Mouse (Mus musculus) NIH3T3 (cell line): Measurements from ENCODE around the gene Olfr54.
"Not testable (repeated sequence)": the region's sequence is repeated elsewhere in the genome, so short reads cannot be mapped to it uniquely, and the experiment has no call there.

Experiments
- DNase-seq: peaks from one replicate; pipeline ENCODE4 v3.0.0-alpha.2; 2012; ENCODE audit warnings: low read depth

Gene Olfr54

GRCm38 (mm10) chr11:51013936-51014335 is at the start of gene Olfr54:
Gene Olfr54, plus strand, starts transcription at chr11:51014236.
- DNase-seq = no peak

- no peak for DNase-seq
Observed at GRCm38 (mm10) chr11:50964886-50965285, 49.1 kb upstream of the Olfr54 start.

GRCm38 (mm10) chr11:50966230-50966629 is 47.8 kb upstream of the Olfr54 start, which contains the start of gene Olfr1378:
Gene Olfr1378, plus strand, starts transcription at chr11:50966530.
- DNase-seq = no peak

GRCm38 (mm10) chr11:50977216-50977615 is 36.8 kb upstream of the Olfr54 start:
- DNase-seq = peak; percentile 37

GRCm38 (mm10) chr11:50981667-50982066 is 32.4 kb upstream of the Olfr54 start, which contains the start of gene Olfr1377:
Gene Olfr1377, plus strand, starts transcription at chr11:50981967.
- DNase-seq = no peak

GRCm38 (mm10) chr11:51003296-51003695 is 10.7 kb upstream of the Olfr54 start, which contains the start of gene Olfr51:
Gene Olfr51, plus strand, starts transcription at chr11:51003596.
- DNase-seq = no peak

- DNase-seq = no peak
Observed at GRCm38 (mm10) chr11:51011821-51012220, 2.2 kb upstream of the Olfr54 start.

GRCm38 (mm10) chr11:51016341-51016740 is 2.3 kb downstream of the Olfr54 start:
- no peak for DNase-seq

GRCm38 (mm10) chr11:51026811-51027210 is 12.8 kb downstream of the Olfr54 start:
- not testable (repeated sequence) for DNase-seq

GRCm38 (mm10) chr11:51029381-51029780 is 15.3 kb downstream of the Olfr54 start:
- not testable (repeated sequence) for DNase-seq

GRCm38 (mm10) chr11:51030225-51030624 is 16.2 kb downstream of the Olfr54 start:
- no peak for DNase-seq

GRCm38 (mm10) chr11:51032851-51033250 is 18.8 kb downstream of the Olfr54 start:
- DNase-seq = peak; percentile 62

GRCm38 (mm10) chr11:51034141-51034540 is 20.1 kb downstream of the Olfr54 start:
- not testable (repeated sequence) for DNase-seq

GRCm38 (mm10) chr11:51035951-51036350 is 21.9 kb downstream of the Olfr54 start:
- DNase-seq = no peak

GRCm38 (mm10) chr11:51044776-51045175 is 30.7 kb downstream of the Olfr54 start:
- not testable (repeated sequence) for DNase-seq

- DNase-seq = peak; percentile 13
Observed at GRCm38 (mm10) chr11:51047809-51048208, 33.8 kb downstream of the Olfr54 start, which contains the start of gene Olfr1375. Gene Olfr1375, plus strand, starts transcription at chr11:51048109.

GRCm38 (mm10) chr11:51051678-51052077 is 37.6 kb downstream of the Olfr54 start:
- DNase-seq = peak; percentile 25

- DNase-seq = peak; percentile 35
Observed at GRCm38 (mm10) chr11:51053230-51053629, 39.2 kb downstream of the Olfr54 start.

GRCm38 (mm10) chr11:51059151-51059571 is 45.1 kb downstream of the Olfr54 start, which contains the start of gene Zfp354a:
Gene Zfp354a, plus strand, starts transcription at chr11:51059257.
- peak; percentile 83 for DNase-seq

GRCm38 (mm10) chr11:51059640-51060039 is 45.6 kb downstream of the Olfr54 start:
- peak; percentile 8 for DNase-seq

GRCm38 (mm10) chr11:51060981-51061380 is 46.9 kb downstream of the Olfr54 start:
- peak; percentile 52 for DNase-seq

- DNase-seq = peak; percentile 71
Observed at GRCm38 (mm10) chr11:51063276-51063675, 49.2 kb downstream of the Olfr54 start.

GRCm38 (mm10) chr11:51063841-51064240 is 49.8 kb downstream of the Olfr54 start:
- no peak for DNase-seq
